9 mouse cellular contexts compared by ENCODE assay signal in the genomic region with DNA sequence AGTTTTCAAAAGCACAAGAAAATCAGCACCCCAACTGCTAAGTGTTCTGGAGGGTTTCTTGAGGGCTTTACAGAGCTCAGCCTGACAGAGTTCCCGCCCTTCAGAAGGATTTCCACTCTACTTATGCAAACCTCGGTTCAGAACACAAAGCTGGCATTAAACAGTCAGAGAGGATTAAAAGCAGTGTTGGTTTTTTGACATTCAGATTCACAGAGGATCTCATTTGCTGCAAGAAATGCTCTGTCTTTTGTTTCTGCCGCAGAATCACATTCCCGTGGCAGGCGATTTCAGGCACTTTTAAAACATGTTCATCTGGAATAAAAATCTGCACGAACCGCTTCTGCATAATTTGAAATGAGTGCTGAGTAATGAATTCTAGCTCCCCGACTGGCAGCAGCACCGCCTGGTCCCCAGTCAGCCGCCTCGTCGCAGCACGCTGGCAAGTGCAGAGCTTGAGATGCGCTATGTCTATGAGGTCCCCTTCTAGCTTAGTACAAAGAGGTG. TPM values are rescaled to one million over a fixed set of nuclear protein-coding genes. Genes with fewer than 3 reads are reported as not detected.
A peak's percentile ranks its signal among the peaks of the same experiment; 100 is the strongest.
DNase-seq lines count a peak whose midpoint lies in the region; ATAC-seq and TF ChIP-seq lines count a peak whose summit lies in the region.
"Had no signal": no experiment of that assay in that cellular context is flagged by ENCODE, and none has a peak within 500 bp of the region (broad histone marks: within the 10 kb centered on the region; RNA-seq: fewer than 3 reads in every experiment).

No protein-coding gene starts in this region.

- no peak for TF ChIP-seq POLR2A in lung, adult 2 months (IDR thresholded peaks at IDR 0.05; ENCODE audit: borderline replicate concordance, extremely low read depth, low read depth, low read length)

- H3K9me3 ChIP-seq in lung, embryonic 15.5 days: no peaks in the 10 kb centered on the region
- H3K9me3 ChIP-seq in liver, embryonic 11.5 days (ENCODE audit: control insufficient read depth, low read length): no peaks in the 10 kb centered on the region
- H3K9me3 ChIP-seq: limb, embryonic 12.5 days had no signal

- no peak for DNase-seq in lung, adult 2 months
- peak; percentile 67 for DNase-seq in layer of hippocampus, adult 11-12 months (ENCODE audit: low spot score)
- peak; percentile 51 to 58 for DNase-seq in left cerebral cortex, postnatal 36 days (ENCODE audit: low spot score in 2 of 2)
- DNase-seq in right cerebral cortex, postnatal 4 days: peak; percentile 52
- DNase-seq in liver, embryonic 11.5 days (ENCODE audit: low spot score): no peak
- no peak for DNase-seq in ovary, postnatal 14 days (ENCODE audit: low spot score)
- DNase-seq: retina, postnatal 1 day had no signal

- no peak overlapping the region for H3K4me3 ChIP-seq in lung, embryonic 15.5 days
- no peak overlapping the region for H3K4me3 ChIP-seq in lung, adult 2 months (replicated peaks; ENCODE audit: extremely low read depth, low read depth, low read length)
- H3K4me3 ChIP-seq in liver, embryonic 11.5 days (ENCODE audit: low read depth, low read length): no peak overlapping the region
- H3K4me3 ChIP-seq: limb, embryonic 12.5 days had no signal

- 60% methylated on average over 14 of the region's 14 CpGs for WGBS in lung, embryonic 15.5 days
- 67% methylated on average over 14 of the region's 14 CpGs for WGBS in lung, adult 2 months
- WGBS in liver, embryonic 11.5 days: 87% methylated on average over 14 of the region's 14 CpGs

- peaks cover 54% of the 10 kb centered on the region for H3K36me3 ChIP-seq in lung, embryonic 15.5 days
- H3K36me3 ChIP-seq in liver, embryonic 11.5 days (ENCODE audit: control insufficient read depth, insufficient read depth, low read length): peaks cover 6% of the 10 kb centered on the region; the same call in 1 of the 2 replicates

- intact Hi-C loops in left cerebral cortex, postnatal 36 days (cut with DNase I): no loop called here

- H3K4me2 ChIP-seq in lung, embryonic 15.5 days: no peak overlapping the region
- H3K4me2 ChIP-seq in liver, embryonic 11.5 days: no peak overlapping the region
- H3K4me2 ChIP-seq: limb, embryonic 12.5 days had no signal

- ATAC-seq in lung, embryonic 15.5 days (ENCODE audit: borderline replicate concordance, extremely low read depth, low FRiP score, low TSS enrichment): no peak
- no peak for ATAC-seq in liver, embryonic 11.5 days (replicated peaks; ENCODE audit: low FRiP score)

- no peaks in the 10 kb centered on the region for H3K27me3 ChIP-seq in lung, embryonic 15.5 days
- no peaks in the 10 kb centered on the region for H3K27me3 ChIP-seq in liver, embryonic 11.5 days (replicated peaks; ENCODE audit: control insufficient read depth, insufficient read depth, low read length)
- H3K27me3 ChIP-seq: limb, embryonic 12.5 days had no signal

- peak overlapping the region; percentile 67 for H3K27ac ChIP-seq in lung, embryonic 15.5 days
- no peak overlapping the region for H3K27ac ChIP-seq in liver, embryonic 11.5 days (ENCODE audit: low read depth, low read length)
- H3K27ac ChIP-seq: limb, embryonic 12.5 days had no signal

- no peak for TF ChIP-seq CTCF in lung, adult 2 months (IDR thresholded peaks at IDR 0.05; ENCODE audit: insufficient read depth, low read length)

- H3K4me1 ChIP-seq in lung, embryonic 15.5 days: peaks cover 46% of the 10 kb centered on the region
- H3K4me1 ChIP-seq in lung, adult 2 months (ENCODE audit: control insufficient read depth, insufficient read depth, low read length): peaks cover 17% of the 10 kb centered on the region
- no peaks in the 10 kb centered on the region for H3K4me1 ChIP-seq in liver, embryonic 11.5 days (replicated peaks; ENCODE audit: control insufficient read depth, insufficient read depth, low read length)

- no peak overlapping the region for H3K9ac ChIP-seq in lung, embryonic 15.5 days
- no peak overlapping the region for H3K9ac ChIP-seq in liver, embryonic 11.5 days (ENCODE audit: low read depth, low read length)
- H3K9ac ChIP-seq: limb, embryonic 12.5 days had no signal

RNA-seq across cellular contexts. Expression of a gene that starts 42.3 kb away (rescaled TPM):
- polyA plus RNA-seq in lung, embryonic 15.5 days (2015; fragmentation: Nextera tagmentation; extraction: Ambion mirVana): 2.0 and 2.4 TPM in 2 replicates
- 3.5 and 4.9 TPM in 2 replicates for polyA plus RNA-seq in lung, adult 2 months (2012; rRNA removed)
- total RNA-seq in left cerebral cortex, postnatal 36 days (2021): 1 to 10 TPM; 2.4 TPM
- 0.52 and 0.73 TPM in 2 replicates for polyA plus RNA-seq in liver, embryonic 11.5 days (2014; fragmentation: Nextera tagmentation; extraction: Ambion mirVana)

RNA-seq across cellular contexts. Expression of a gene that starts 48.9 kb away (rescaled TPM):
- polyA plus RNA-seq in lung, embryonic 15.5 days (2015; fragmentation: Nextera tagmentation; extraction: Ambion mirVana): 32.9 and 34.5 TPM in 2 replicates
- 18.5 and 21.6 TPM in 2 replicates for polyA plus RNA-seq in lung, adult 2 months (2012; rRNA removed)
- 10 to 100 TPM; 24.3 to 25.4 TPM for total RNA-seq in left cerebral cortex, postnatal 36 days (2021)
- 12.1 and 12.6 TPM in 2 replicates for polyA plus RNA-seq in liver, embryonic 11.5 days (2014; fragmentation: Nextera tagmentation; extraction: Ambion mirVana)

Comparison
In these comparisons a context has a peak if more than half of its experiments do, and no peak if none do; other contexts are left out.
1. DNase-seq: peak in layer of hippocampus, adult 11-12 months (single experiment), left cerebral cortex, postnatal 36 days (2 of 2) and right cerebral cortex, postnatal 4 days (single experiment); none in lung, adult 2 months (single experiment), liver, embryonic 11.5 days (single experiment) and ovary, postnatal 14 days (single experiment).